Mouse (Mus musculus): ENCODE results near the gene Adgrd1. TPM values are rescaled to one million over a fixed set of nuclear protein-coding genes. Genes with fewer than 3 reads are reported as not detected.

The Adgrd1 gene
- total and polyA plus RNA-seq, 3 experiments = 0.27 to 0.56 TPM; not detected in 1

GRCm38 (mm10) chr5:129217481-129218221 is 121.1 kb downstream of the Adgrd1 start:
- DNase-seq (ENCODE audit: low read depth, low spot score) = no peak
- H3K27ac ChIP-seq (ENCODE audit: control insufficient read depth, low read depth, low read length) = no peak overlapping the region
- no peak overlapping the region for H3K4me3 ChIP-seq (ENCODE audit: control insufficient read depth in 1 of 2, insufficient read depth in 1 of 2, low read depth in 2 of 2, low read length in 2 of 2)

GRCm38 (mm10) chr5:129218222-129218505 is 121.6 kb downstream of the Adgrd1 start:
- TF ChIP-seq JUND (IDR thresholded peaks at IDR 0.05; ENCODE audit: low read depth, low read length) (no peak), MAX (IDR thresholded peaks at IDR 0.05; ENCODE audit: low read length) (no peak), POLR2AphosphoS2 (IDR thresholded peaks at IDR 0.05; ENCODE audit: low read length) (no peak), UBTF (IDR thresholded peaks at IDR 0.05; ENCODE audit: borderline replicate concordance, insufficient read depth, low read depth, low read length) (no peak), MAFK (IDR thresholded peaks at IDR 0.05; ENCODE audit: borderline replicate concordance, low read depth, low read length) (no peak), TCF12 (IDR thresholded peaks at IDR 0.05; ENCODE audit: low read depth, low read length) (no peak)
- H3K9me3 ChIP-seq (replicated peaks; ENCODE audit: insufficient read depth, low read length) = no peaks in the 10 kb centered on the region
- H3K4me3 ChIP-seq (ENCODE audit: control insufficient read depth in 1 of 2, insufficient read depth in 1 of 2, low read depth in 2 of 2, low read length in 2 of 2) = no peak overlapping the region
- H3K4me1 ChIP-seq (ENCODE audit: control insufficient read depth in 1 of 2, insufficient read depth in 2 of 2, low read length in 2 of 2) = no peaks in the 10 kb centered on the region
- H3K27me3 ChIP-seq (ENCODE audit: control insufficient read depth in 1 of 2, insufficient read depth in 2 of 2, low read length in 2 of 2) = no peaks in the 10 kb centered on the region
- H3K36me3 ChIP-seq (ENCODE audit: control insufficient read depth in 1 of 2, insufficient read depth in 2 of 2, low read length in 2 of 2) = no peaks in the 10 kb centered on the region
- DNase-seq (ENCODE audit: low read depth, low spot score) = no peak
- H3K27ac ChIP-seq (ENCODE audit: control insufficient read depth, low read depth, low read length) = no peak overlapping the region
- H3K79me2 ChIP-seq (ENCODE audit: control insufficient read depth, insufficient read depth, low read length, poor library complexity) = no peaks in the 10 kb centered on the region
- H3K9ac ChIP-seq (ENCODE audit: control insufficient read depth, low read depth, low read length, poor library complexity, severe bottlenecking) = no peak overlapping the region

More at GRCm38 (mm10) chr5:129217481-129218221, 121.1 kb downstream of the Adgrd1 start:
- no peak for TF ChIP-seq MAX (IDR thresholded peaks at IDR 0.05; ENCODE audit: low read length)
- TF ChIP-seq BHLHE40 (IDR thresholded peaks at IDR 0.05; ENCODE audit: borderline replicate concordance, low read depth, low read length) = no peak
- no peak for TF ChIP-seq CHD2 (IDR thresholded peaks at IDR 0.05; ENCODE audit: low read length)
- TF ChIP-seq POLR2A (IDR thresholded peaks at IDR 0.05; ENCODE audit: control insufficient read depth in 1 of 2, insufficient read depth in 1 of 2, low read depth in 1 of 2, low read length in 2 of 2, poor library complexity in 1 of 2) = no peak
- no peak for TF ChIP-seq POLR2AphosphoS5 (IDR thresholded peaks at IDR 0.05; ENCODE audit: borderline replicate concordance, low read depth, low read length)
- H3K79me2 ChIP-seq (ENCODE audit: control insufficient read depth, insufficient read depth, low read length, poor library complexity) = no peaks in the 10 kb centered on the region
- no peaks in the 10 kb centered on the region for H3K9me3 ChIP-seq (replicated peaks; ENCODE audit: insufficient read depth, low read length)
- no peaks in the 10 kb centered on the region for H3K4me1 ChIP-seq (ENCODE audit: control insufficient read depth in 1 of 2, insufficient read depth in 2 of 2, low read length in 2 of 2)
- no peaks in the 10 kb centered on the region for H3K27me3 ChIP-seq (ENCODE audit: control insufficient read depth in 1 of 2, insufficient read depth in 2 of 2, low read length in 2 of 2)
- H3K36me3 ChIP-seq (ENCODE audit: control insufficient read depth in 1 of 2, insufficient read depth in 2 of 2, low read length in 2 of 2) = no peaks in the 10 kb centered on the region
- no peak overlapping the region for H3K9ac ChIP-seq (ENCODE audit: control insufficient read depth, low read depth, low read length, poor library complexity, severe bottlenecking)

GRCm38 (mm10) chr5:129218537-129218981 is 122.0 kb downstream of the Adgrd1 start:
- Histone ChIP-seq H3K27ac (ENCODE audit: control insufficient read depth, low read depth, low read length) (no peak overlapping the region), H3K4me3 (ENCODE audit: control insufficient read depth in 1 of 2, insufficient read depth in 1 of 2, low read depth in 2 of 2, low read length in 2 of 2) (no peak overlapping the region), H3K27me3 (ENCODE audit: control insufficient read depth in 1 of 2, insufficient read depth in 2 of 2, low read length in 2 of 2) (no peaks in the 10 kb centered on the region), H3K9ac (ENCODE audit: control insufficient read depth, low read depth, low read length, poor library complexity, severe bottlenecking) (no peak overlapping the region), H3K4me1 (ENCODE audit: control insufficient read depth in 1 of 2, insufficient read depth in 2 of 2, low read length in 2 of 2) (no peaks in the 10 kb centered on the region), H3K9me3 (replicated peaks; ENCODE audit: insufficient read depth, low read length) (no peaks in the 10 kb centered on the region), H3K79me2 (ENCODE audit: control insufficient read depth, insufficient read depth, low read length, poor library complexity) (no peaks in the 10 kb centered on the region), H3K36me3 (ENCODE audit: control insufficient read depth in 1 of 2, insufficient read depth in 2 of 2, low read length in 2 of 2) (no peaks in the 10 kb centered on the region)
- DNase-seq (ENCODE audit: low read depth, low spot score) = no peak
- TF ChIP-seq GATA1 (IDR thresholded peaks at IDR 0.05; ENCODE audit: low read depth, low read length) = no peak
- TF ChIP-seq MAZ (IDR thresholded peaks at IDR 0.05; ENCODE audit: low read depth, low read length) = no peak
- TF ChIP-seq ZC3H11A (IDR thresholded peaks at IDR 0.05; ENCODE audit: low read depth, low read length) = no peak
- TF ChIP-seq SMC3 (IDR thresholded peaks at IDR 0.05; ENCODE audit: low read depth, low read length) = no peak
- no peak for TF ChIP-seq MAFK (IDR thresholded peaks at IDR 0.05; ENCODE audit: borderline replicate concordance, low read depth, low read length)
- no peak for TF ChIP-seq EP300 (IDR thresholded peaks at IDR 0.05; ENCODE audit: low read depth in 1 of 2, low read length in 2 of 2)
- TF ChIP-seq RCOR1 (IDR thresholded peaks at IDR 0.05; ENCODE audit: low read depth, low read length) = no peak

Data from MEL (cell line).